In the genomic region with DNA sequence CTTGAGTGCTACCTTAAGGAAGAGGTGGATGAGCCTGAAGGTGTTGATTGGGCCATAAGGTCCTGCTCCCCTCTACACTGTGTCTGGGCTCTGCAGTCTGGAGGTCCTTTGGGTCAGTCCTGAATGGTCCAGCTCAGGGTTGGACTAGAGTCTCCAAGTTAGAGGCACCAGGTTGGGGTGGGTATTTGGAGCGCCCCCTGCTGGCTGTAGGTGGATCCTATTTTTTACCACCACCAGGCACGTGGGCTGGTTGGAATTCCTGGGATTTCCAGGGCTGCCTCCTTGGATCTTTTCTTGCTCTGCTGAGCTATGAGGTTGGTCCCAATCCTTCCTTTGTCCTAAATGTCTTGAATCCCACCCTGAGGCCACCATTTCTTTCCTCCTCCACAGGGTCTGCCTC, we compare ENCODE assay signal across 8 mouse cellular contexts. TPM values are rescaled to one million over a fixed set of nuclear protein-coding genes. Genes with fewer than 3 reads are reported as not detected.
DNase-seq lines count a peak whose midpoint lies in the region; ATAC-seq and TF ChIP-seq lines count a peak whose summit lies in the region.

No protein-coding gene starts in this region.

- no peak overlapping the region for H3K27ac ChIP-seq in cerebellum, adult 2 months (ENCODE audit: insufficient read depth, low read length)
- H3K27ac ChIP-seq in limb, embryonic 11.5 days (replicated peaks; ENCODE audit: low read depth, low read length): no peak overlapping the region
- H3K27ac ChIP-seq in intestine, embryonic 15.5 days: no peak overlapping the region

- no peaks in the 10 kb centered on the region; the same call in 1 of the 2 replicates for H3K27me3 ChIP-seq in cerebellum, adult 2 months (ENCODE audit: control insufficient read depth, insufficient read depth, low read length)
- H3K27me3 ChIP-seq in limb, embryonic 11.5 days (ENCODE audit: control insufficient read depth, insufficient read depth, low read length): no peaks in the 10 kb centered on the region
- peaks cover under 1% of the 10 kb centered on the region; the same call in 1 of the 2 replicates for H3K27me3 ChIP-seq in intestine, embryonic 15.5 days (replicated peaks)

- H3K4me1 ChIP-seq in cerebellum, adult 2 months (ENCODE audit: control insufficient read depth, insufficient read depth, low read length): no peaks in the 10 kb centered on the region
- H3K4me1 ChIP-seq in limb, embryonic 11.5 days (ENCODE audit: control insufficient read depth, insufficient read depth, low read length): no peaks in the 10 kb centered on the region
- H3K4me1 ChIP-seq in intestine, embryonic 15.5 days (replicated peaks): no peaks in the 10 kb centered on the region

- no peak overlapping the region for H3K4me3 ChIP-seq in cerebellum, adult 2 months (replicated peaks; ENCODE audit: insufficient read depth, low read depth, low read length)
- no peak overlapping the region for H3K4me3 ChIP-seq in limb, embryonic 11.5 days (ENCODE audit: low read depth, low read length)
- H3K4me3 ChIP-seq in intestine, embryonic 15.5 days (replicated peaks): no peak overlapping the region

- ATAC-seq in limb, embryonic 11.5 days (ENCODE audit: insufficient number of reproducible peaks, low FRiP score, low TSS enrichment, low read depth): no peak
- ATAC-seq in intestine, embryonic 15.5 days: no peak

- no peak overlapping the region for H3K4me2 ChIP-seq in limb, embryonic 11.5 days (ENCODE audit: low read depth, severe bottlenecking)
- no peak overlapping the region for H3K4me2 ChIP-seq in intestine, embryonic 15.5 days (replicated peaks)

- WGBS in cerebellum, adult 2 months: 0% methylated on average over 2 of the region's 2 CpGs
- WGBS in limb, embryonic 11.5 days: 6% methylated on average over 2 of the region's 2 CpGs
- WGBS in intestine, embryonic 15.5 days: 6% methylated on average over 2 of the region's 2 CpGs

- no peaks in the 10 kb centered on the region for H3K36me3 ChIP-seq in limb, embryonic 11.5 days (ENCODE audit: control insufficient read depth, insufficient read depth, low read length)
- H3K36me3 ChIP-seq in intestine, embryonic 15.5 days: no peaks in the 10 kb centered on the region

- H3K9ac ChIP-seq in limb, embryonic 11.5 days (ENCODE audit: low read length): no peak overlapping the region
- no peak overlapping the region for H3K9ac ChIP-seq in intestine, embryonic 15.5 days

- no peak for TF ChIP-seq POLR2A in cerebellum, adult 2 months (IDR thresholded peaks at IDR 0.05; ENCODE audit: borderline replicate concordance, insufficient read depth, low read length)

- peak in 1 of 2 experiments; percentile 35 for DNase-seq in cerebellum, adult 2 months
- DNase-seq in cerebellum, adult 11-12 months: no peak
- peak; percentile 34 for DNase-seq in ovary, postnatal 36 days (ENCODE audit: low spot score)
- no peak for DNase-seq in ovary, postnatal 10 days (ENCODE audit: low spot score)
- peak; percentile 49 for DNase-seq in embryo, embryonic 10.5 days (ENCODE audit: low spot score)
- peak; percentile 39 for DNase-seq in limb, embryonic 11.5 days (ENCODE audit: low spot score)
- DNase-seq in testis, postnatal 14 days (ENCODE audit: low spot score): peak; percentile 39

- TF ChIP-seq CTCF in cerebellum, adult 2 months (IDR thresholded peaks at IDR 0.05; ENCODE audit: borderline replicate concordance, insufficient read depth, low read depth, low read length): peak; percentile 58; the same call in 1 of the 2 replicates

- H3K9me3 ChIP-seq in limb, embryonic 11.5 days (ENCODE audit: control insufficient read depth, low read length): no peaks in the 10 kb centered on the region
- H3K9me3 ChIP-seq in intestine, embryonic 15.5 days: no peaks in the 10 kb centered on the region

RNA-seq across cellular contexts. Expression of gene Fam43b, which starts 8.5 kb away (rescaled TPM):
- 12.4 and 15.0 TPM in 2 replicates for polyA plus RNA-seq in cerebellum, adult 2 months (2012; rRNA removed)
- not detected in 2 replicates for polyA plus RNA-seq in limb, embryonic 11.5 days (2014; fragmentation: Nextera tagmentation; extraction: Ambion mirVana)
- 0.05 TPM in 1 of 2 replicates, not detected in the other for polyA plus RNA-seq in intestine, embryonic 15.5 days (2015; fragmentation: Nextera tagmentation; extraction: Ambion mirVana)

RNA-seq across cellular contexts. Expression of gene Mul1, which starts 29.7 kb away (rescaled TPM):
- 40.9 and 45.3 TPM in 2 replicates for polyA plus RNA-seq in cerebellum, adult 2 months (2012; rRNA removed)
- 19.6 and 21.6 TPM in 2 replicates for polyA plus RNA-seq in limb, embryonic 11.5 days (2014; fragmentation: Nextera tagmentation; extraction: Ambion mirVana)
- 24.9 and 25.7 TPM in 2 replicates for polyA plus RNA-seq in intestine, embryonic 15.5 days (2015; fragmentation: Nextera tagmentation; extraction: Ambion mirVana)

RNA-seq across cellular contexts. Expression of gene Cda, which starts 37.0 kb away (rescaled TPM):
- 12.6 and 15.4 TPM in 2 replicates for polyA plus RNA-seq in cerebellum, adult 2 months (2012; rRNA removed)
- polyA plus RNA-seq in limb, embryonic 11.5 days (2014; fragmentation: Nextera tagmentation; extraction: Ambion mirVana): 4.1 and 4.5 TPM in 2 replicates
- polyA plus RNA-seq in intestine, embryonic 15.5 days (2015; fragmentation: Nextera tagmentation; extraction: Ambion mirVana): 26.5 and 30.5 TPM in 2 replicates

RNA-seq across cellular contexts. Expression of gene Camk2n1, which starts 49.3 kb away (rescaled TPM):
- polyA plus RNA-seq in cerebellum, adult 2 months (2012; rRNA removed): 99.0 and 109 TPM in 2 replicates
- 0.99 and 1.0 TPM in 2 replicates for polyA plus RNA-seq in limb, embryonic 11.5 days (2014; fragmentation: Nextera tagmentation; extraction: Ambion mirVana)
- polyA plus RNA-seq in intestine, embryonic 15.5 days (2015; fragmentation: Nextera tagmentation; extraction: Ambion mirVana): 4.8 and 5.5 TPM in 2 replicates

Comparison
In these comparisons a context has a peak if more than half of its experiments do, and no peak if none do; other contexts are left out.
1. DNase-seq: peak in ovary, postnatal 36 days (single experiment), embryo, embryonic 10.5 days (single experiment), limb, embryonic 11.5 days (single experiment) and testis, postnatal 14 days (single experiment); none in cerebellum, adult 11-12 months (single experiment) and ovary, postnatal 10 days (single experiment).
2. RNA of gene Fam43b, which starts 8.5 kb away (polyA plus RNA-seq): 12.4 to 15.0 TPM in cerebellum, adult 2 months; 0.05 TPM in intestine, embryonic 15.5 days and not detected in limb, embryonic 11.5 days; every median in the first group is over 10 times any median in the second.